Mouse (Mus musculus) stomach, postnatal 0 days (tissue): ENCODE data around the gene Stard3. TPM values are rescaled to one million over a fixed set of nuclear protein-coding genes. Genes with fewer than 3 reads are reported as not detected.

ENCODE experiments used
- ATAC-seq: fragments of 200-750 bp; cut with Nextera tagmentation; 2 replicates; pipeline ENCODE4 v1.8.0; 2017; ENCODE audit not compliant: low FRiP score, low TSS enrichment
- DNase-seq: peaks from one replicate; pipeline ENCODE4 v3.0.0-alpha.2; 2016; ENCODE audit warnings: low spot score
- H3K27ac ChIP-seq: fragments of 300-500 bp; sonication (generic); replicated peaks from 2 replicates; pipeline ENCODE4 v1.5.1; 2014; ENCODE audit warnings: mild to moderate bottlenecking, control low read depth
- H3K27me3 ChIP-seq: fragments of 300-500 bp; sonication (generic); 2 replicates; pipeline ENCODE4 v1.6.1; 2014; ENCODE audit warnings: low read length; ENCODE audit not compliant: control insufficient read depth, insufficient read depth
- H3K36me3 ChIP-seq: fragments of 300-500 bp; sonication (generic); 2 replicates; pipeline ENCODE4 v1.6.1; 2014; ENCODE audit warnings: low read length, mixed read lengths; ENCODE audit not compliant: control insufficient read depth, insufficient read depth
- H3K4me1 ChIP-seq: fragments of 300-500 bp; sonication (generic); replicated peaks from 2 replicates; pipeline ENCODE4 v1.6.1; 2014; ENCODE audit warnings: antibody characterized with exemption; ENCODE audit not compliant: control insufficient read depth, insufficient read depth
- H3K4me2 ChIP-seq: fragments of 300-500 bp; sonication (generic); replicated peaks from 2 replicates; pipeline ENCODE4 v1.6.1; 2014; ENCODE audit warnings: low read depth, mild to moderate bottlenecking, control low read depth, moderate library complexity
- H3K4me3 ChIP-seq: fragments of 300-500 bp; sonication (generic); 2 replicates; pipeline ENCODE4 v1.5.1; 2014; ENCODE audit warnings: low read depth, low read length, control low read depth
- H3K9ac ChIP-seq: fragments of 300-500 bp; sonication (generic); 2 replicates; pipeline ENCODE4 v1.6.1; 2014; ENCODE audit warnings: mild to moderate bottlenecking, low read length, control low read depth, mixed read lengths
- H3K9me3 ChIP-seq: fragments of 300-500 bp; sonication (generic); 2 replicates; pipeline ENCODE4 v1.6.1; 2016; ENCODE audit warnings: low read length; ENCODE audit not compliant: control insufficient read depth
- CTCF ChIP-seq: IDR thresholded peaks from 2 replicates; pipeline ENCODE4 v1.5.1; 2016; ENCODE audit warnings: antibody characterized with exemption, low read depth, mild to moderate bottlenecking, moderate library complexity
- EP300 ChIP-seq: optimal IDR thresholded peaks from 2 replicates; pipeline ENCODE3; 2016; ENCODE audit warnings: antibody characterized with exemption
- WGBS: fragments of 180-500 bp; shearing (Covaris S2); extraction: QIAGEN DNeasy Blood & Tissue Kit; methylation state at CpG from one replicate; pipeline ENCODE4 v1.1.7; 2014; 5-methylcytosine and 5-hydroxymethylcytosine counted together
- polyA plus RNA-seq: library from polyadenylated mRNA; unstranded; fragments of >200 nt; fragmentation: Nextera tagmentation; extraction: Ambion mirVana; gene quantifications from 2 replicates; pipeline ENCODE4 v1.2.1, GENCODE M21; 2015

Gene Stard3
- polyA plus RNA-seq, result 24.9 TPM in 2 replicates

DNA sequence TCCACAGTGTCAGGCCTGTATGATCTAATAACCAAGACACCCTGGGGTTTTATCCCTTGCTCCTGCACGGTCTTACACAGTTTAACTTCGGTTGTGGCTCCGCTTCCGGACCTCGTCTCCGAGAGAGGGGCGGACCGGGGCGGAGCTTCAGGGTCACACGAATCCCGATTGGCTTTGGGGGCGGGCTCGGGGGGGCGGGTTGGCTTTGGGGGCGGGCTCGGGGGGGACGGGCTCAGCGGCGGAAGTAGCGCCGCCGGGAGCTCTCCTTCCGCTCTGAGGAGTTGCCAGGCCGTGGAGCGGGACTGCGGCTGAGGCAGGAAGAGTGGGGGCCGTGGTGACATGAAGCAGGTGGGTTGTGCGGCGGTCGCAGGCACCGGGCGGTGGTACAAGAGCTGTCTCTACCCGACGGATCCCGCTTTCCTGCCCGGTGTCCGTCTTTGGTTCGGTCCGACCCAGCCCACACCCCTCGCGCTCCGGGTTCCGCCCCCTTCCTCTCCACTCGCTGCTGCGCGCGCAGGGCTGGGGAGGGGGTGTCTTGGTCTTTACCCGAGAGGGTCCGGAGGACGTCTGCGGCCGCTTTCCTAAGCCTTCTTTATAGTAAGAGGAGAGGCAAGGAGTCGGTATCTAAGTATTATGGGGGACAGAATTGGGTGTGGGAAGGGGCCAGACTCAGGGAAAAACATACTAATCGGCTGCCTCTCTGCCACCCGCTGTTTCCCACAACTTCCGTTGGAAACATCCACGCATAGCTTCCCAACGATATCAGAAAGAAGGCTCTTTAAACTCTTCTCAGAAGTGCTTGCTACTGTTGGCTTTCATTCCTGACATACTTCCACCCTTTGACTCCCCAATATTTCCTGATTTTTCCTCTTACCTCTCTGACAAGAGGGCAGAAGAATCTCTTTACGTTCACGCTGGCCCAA is at the start of gene Stard3:
Stard3 (plus strand) TSS at position 208 of the 923 bp plus-strand sequence.
- peak; percentile 96 for DNase-seq
- peak; percentile 84 for ATAC-seq
- Histone ChIP-seq H3K4me1 (peaks cover 9% of the 10 kb centered on the region), H3K4me3 (peak within 1 kb of the TSS; percentile 70), H3K27ac (peak within 1 kb of the TSS; percentile 94), H3K9me3 (no peaks in the 10 kb centered on the region), H3K9ac (peak within 1 kb of the TSS; percentile 71), H3K4me2 (peak within 1 kb of the TSS; percentile 72), H3K27me3 (no peaks in the 10 kb centered on the region), H3K36me3 (no peaks in the 10 kb centered on the region)
- no peak for TF ChIP-seq CTCF
- TF ChIP-seq EP300, result no peak
- under 1% methylated on average over 50 of the region's 60 CpGs for WGBS

DNA sequence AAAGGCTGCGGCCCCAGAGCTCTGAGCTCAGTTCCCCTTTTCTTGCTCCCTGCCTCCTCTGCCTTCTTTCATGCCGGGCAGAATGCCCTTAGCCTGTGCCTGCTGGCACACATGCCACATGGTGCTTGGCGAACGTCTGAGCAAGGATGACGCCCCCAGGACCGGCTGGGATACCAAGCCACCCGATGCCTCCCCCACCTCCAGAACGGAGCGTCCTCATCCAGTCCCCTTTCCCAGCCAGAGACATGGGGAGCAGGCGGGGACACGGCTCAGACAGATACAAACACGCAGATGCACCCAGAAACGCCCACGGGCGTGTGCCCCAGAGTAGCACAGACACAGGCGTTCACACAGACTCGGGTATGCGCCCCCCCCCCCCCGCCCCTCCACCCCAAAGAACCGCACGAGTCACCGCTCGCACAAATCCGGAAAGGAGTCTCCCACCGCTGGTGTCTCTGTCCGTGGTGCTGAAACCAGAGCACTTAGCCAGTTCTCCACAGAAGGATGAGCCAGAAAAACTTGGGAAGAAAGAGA is 44.3 kb upstream of the Stard3 start:
- Histone ChIP-seq H3K4me2 (no peak overlapping the region), H3K4me1 (no peaks in the 10 kb centered on the region), H3K9me3 (no peaks in the 10 kb centered on the region), H3K27me3 (peaks cover 8% of the 10 kb centered on the region; the same call in 1 of the 2 replicates), H3K27ac (no peak overlapping the region), H3K36me3 (no peaks in the 10 kb centered on the region), H3K9ac (no peak overlapping the region), H3K4me3 (no peak overlapping the region)
- ATAC-seq (peak; percentile 47; the same call in 1 of the 2 replicates), DNase-seq (peak; percentile 79)
- no peak for TF ChIP-seq CTCF
- TF ChIP-seq EP300, result no peak
- WGBS, result 2% methylated on average over 26 of the region's 26 CpGs

DNA sequence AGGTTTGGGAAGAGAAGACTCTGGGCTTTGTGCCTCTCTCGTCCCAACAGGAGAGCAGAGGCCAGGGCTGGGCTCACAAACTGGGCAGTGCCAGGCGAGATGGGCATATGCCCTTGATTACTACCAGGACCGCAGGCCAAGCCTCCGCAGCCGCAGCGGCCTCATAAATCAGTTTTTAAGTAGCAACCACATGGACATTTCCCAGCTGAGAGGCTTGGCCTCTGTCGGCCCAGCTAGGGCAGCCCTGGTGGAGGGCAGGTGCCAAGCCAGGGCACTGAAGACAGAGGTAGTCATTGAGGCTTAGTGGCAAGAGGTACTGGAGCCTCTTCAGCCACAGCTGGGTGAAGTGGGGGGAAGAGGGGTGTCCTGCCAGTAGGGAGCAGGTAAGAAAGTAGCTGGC is 40.7 kb upstream of the Stard3 start:
- Histone ChIP-seq H3K9ac (no peak overlapping the region), H3K9me3 (no peaks in the 10 kb centered on the region), H3K4me3 (no peak overlapping the region), H3K27ac (no peak overlapping the region), H3K4me1 (no peaks in the 10 kb centered on the region), H3K27me3 (peaks cover 23% of the 10 kb centered on the region; the same call in 1 of the 2 replicates), H3K36me3 (no peaks in the 10 kb centered on the region), H3K4me2 (no peak overlapping the region)
- 8% methylated on average over 7 of the region's 7 CpGs for WGBS
- ATAC-seq (no peak), DNase-seq (no peak)
- TF ChIP-seq CTCF (no peak), EP300 (no peak)

DNA sequence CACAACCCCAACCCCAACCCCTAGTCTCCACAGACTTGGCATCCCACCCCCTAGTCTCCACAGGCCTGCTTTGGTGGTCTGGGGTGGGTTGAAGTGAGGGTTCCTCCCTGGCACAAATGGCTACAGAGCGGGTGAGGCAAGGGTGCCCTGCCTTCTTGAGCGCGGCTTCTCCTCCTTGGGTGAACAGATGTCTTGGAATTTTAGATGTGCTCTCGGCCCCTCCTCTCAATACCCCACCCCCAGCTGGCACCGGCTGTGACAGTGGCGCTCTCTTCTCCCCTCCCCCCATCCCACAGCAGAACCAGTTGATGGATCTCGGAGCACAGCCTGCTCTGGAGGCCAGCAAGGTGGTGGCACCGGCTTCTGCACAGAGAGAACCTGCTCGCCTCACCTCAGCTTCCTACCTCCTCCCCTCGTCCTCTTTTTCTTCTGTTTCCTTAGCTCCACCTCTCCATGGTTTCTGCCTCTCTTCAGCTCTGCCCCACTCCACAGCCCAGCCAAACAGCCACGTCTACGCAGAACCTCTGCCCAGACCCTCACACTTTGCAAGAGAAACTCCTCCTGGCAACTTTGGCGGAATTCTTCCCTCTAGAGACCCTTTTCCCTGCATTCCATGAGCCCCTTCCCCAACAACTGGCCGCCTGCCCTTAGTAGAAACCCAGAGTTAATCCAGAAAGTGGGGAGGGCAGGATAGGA is 39.6 kb upstream of the Stard3 start:
- ATAC-seq (no peak), DNase-seq (no peak)
- TF ChIP-seq CTCF (no peak), EP300 (no peak)
- WGBS, result 3% methylated on average over 13 of the region's 14 CpGs
- no peaks in the 10 kb centered on the region for H3K36me3 ChIP-seq
- H3K4me1 ChIP-seq, result no peaks in the 10 kb centered on the region
- H3K4me3 ChIP-seq, result no peak overlapping the region
- peaks cover 29% of the 10 kb centered on the region; the same call in 1 of the 2 replicates for H3K27me3 ChIP-seq
- no peak overlapping the region for H3K27ac ChIP-seq
- H3K9me3 ChIP-seq, result no peaks in the 10 kb centered on the region
- H3K4me2 ChIP-seq, result no peak overlapping the region
- no peak overlapping the region for H3K9ac ChIP-seq

DNA sequence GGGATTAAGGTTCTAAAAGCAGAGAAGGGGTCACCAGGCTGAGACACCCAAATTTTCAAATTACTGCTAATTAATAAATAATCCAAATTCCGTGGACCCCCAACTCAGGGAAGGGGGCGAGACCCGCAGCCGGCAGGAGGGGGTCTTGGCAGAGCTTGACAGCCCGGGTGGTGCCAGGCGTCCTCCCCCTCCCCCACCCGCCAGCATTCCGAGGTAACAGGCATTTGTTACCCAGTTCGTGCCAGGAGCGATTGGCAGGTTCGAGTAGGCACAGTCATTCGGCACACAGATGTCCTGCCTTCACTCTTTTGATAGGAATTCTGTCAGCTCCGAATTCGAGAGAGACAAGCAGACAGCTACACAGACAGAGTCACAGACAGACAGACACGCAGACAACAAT is 39.0 kb upstream of the Stard3 start:
- Histone ChIP-seq H3K4me3 (no peak overlapping the region), H3K27me3 (peaks cover 27% of the 10 kb centered on the region; the same call in 1 of the 2 replicates), H3K9me3 (no peaks in the 10 kb centered on the region), H3K36me3 (no peaks in the 10 kb centered on the region), H3K4me2 (no peak overlapping the region), H3K27ac (no peak overlapping the region), H3K9ac (no peak overlapping the region), H3K4me1 (no peaks in the 10 kb centered on the region)
- ATAC-seq, result no peak
- 3% methylated on average over 15 of the region's 15 CpGs for WGBS
- TF ChIP-seq EP300, result no peak
- no peak for TF ChIP-seq CTCF
- DNase-seq, result no peak
